Mouse (Mus musculus) embryonic fibroblast, embryonic 13.5 days (primary cell): ENCODE results near the gene Acly.

ENCODE experiments used
- CTCF ChIP-seq: IDR thresholded peaks from 2 replicates; pipeline ENCODE4 v1.5.1; 2011; ENCODE audit warnings: mild to moderate bottlenecking, control low read depth, low read length, moderate library complexity, borderline replicate concordance; ENCODE audit not compliant: insufficient read depth
- POLR2A ChIP-seq: IDR thresholded peaks from 2 replicates; pipeline ENCODE4 v1.6.1; 2011; ENCODE audit warnings: low read depth, mild to moderate bottlenecking, control low read depth, low read length, moderate library complexity

DNA sequence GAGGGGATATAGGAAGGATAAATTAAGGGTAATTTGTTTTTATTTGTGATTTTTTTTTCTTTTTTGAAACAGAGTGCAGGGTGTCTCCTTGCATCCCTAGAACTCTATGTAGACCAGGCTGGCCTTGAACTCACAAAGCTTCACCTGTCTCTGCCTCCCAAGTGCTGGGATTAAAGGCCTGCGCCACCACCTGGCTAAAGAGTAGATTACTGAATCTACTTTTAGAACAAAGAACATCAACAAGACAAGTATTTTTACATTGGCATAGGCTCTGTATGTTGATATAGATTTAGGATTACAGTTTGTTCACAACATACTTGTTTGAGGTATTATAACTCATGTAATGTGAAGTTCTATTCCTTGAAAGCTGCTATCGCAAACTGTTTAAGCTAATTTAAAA lies 17.2 kb downstream of the Acly start:
- TF ChIP-seq CTCF (no peak), POLR2A (no peak)
